Mouse (Mus musculus) forebrain, embryonic 14.5 days (tissue): Measurements from ENCODE around the gene Blm. TPM values are rescaled to one million over a fixed set of nuclear protein-coding genes. Genes with fewer than 3 reads are reported as not detected.
A peak's percentile ranks its signal among the peaks of the same experiment; 100 is the strongest.

Source experiments
- ATAC-seq: fragments of 200-750 bp; cut with Nextera tagmentation; 2 replicates; pipeline ENCODE4 v1.8.0; 2017; ENCODE audit warnings: mild to moderate bottlenecking, moderate library complexity
- DNase-seq: peaks from one replicate; pipeline ENCODE4 v3.0.0-alpha.2; 2015; ENCODE audit warnings: low spot score
- H3K27ac ChIP-seq: fragments of 300-500 bp; sonication (generic); 2 replicates; pipeline ENCODE4 v1.5.1; 2014; ENCODE audit warnings: low read depth, mild to moderate bottlenecking, control low read depth, low read length, moderate library complexity
- H3K27me3 ChIP-seq: fragments of 300-500 bp; sonication (generic); replicated peaks from 2 replicates; pipeline ENCODE4 v1.6.1; 2014; ENCODE audit warnings: low read length, control low read depth, mixed read lengths; ENCODE audit not compliant: control insufficient read depth, insufficient read depth
- H3K36me3 ChIP-seq: fragments of 300-500 bp; sonication (generic); 2 replicates; pipeline ENCODE4 v1.6.1; 2014; ENCODE audit warnings: low read length, control low read depth; ENCODE audit not compliant: control insufficient read depth, insufficient read depth
- H3K4me1 ChIP-seq: fragments of 300-500 bp; sonication (generic); 2 replicates; pipeline ENCODE4 v1.6.1; 2014; ENCODE audit warnings: antibody characterized with exemption, low read length, control low read depth; ENCODE audit not compliant: control insufficient read depth, insufficient read depth
- H3K4me2 ChIP-seq: fragments of 300-500 bp; sonication (generic); 2 replicates; pipeline ENCODE4 v1.6.1; 2014; ENCODE audit warnings: mild to moderate bottlenecking, control low read depth, low read length
- H3K4me3 ChIP-seq: fragments of 300-500 bp; sonication (generic); 2 replicates; pipeline ENCODE4 v1.5.1; 2014; ENCODE audit warnings: low read depth, low read length, control low read depth
- H3K9ac ChIP-seq: fragments of 300-500 bp; sonication (generic); 2 replicates; pipeline ENCODE4 v1.6.1; 2014; ENCODE audit warnings: mild to moderate bottlenecking, low read length, control low read depth, moderate library complexity
- H3K9me3 ChIP-seq: fragments of 300-500 bp; sonication (generic); replicated peaks from 2 replicates; pipeline ENCODE4 v1.6.1; 2016; ENCODE audit warnings: low read length, control low read depth, mixed read lengths; ENCODE audit not compliant: control insufficient read depth
- WGBS: fragments of 180-500 bp; shearing (Covaris S2); extraction: QIAGEN DNeasy Blood & Tissue Kit; methylation state at CpG from one replicate; pipeline ENCODE4 v1.1.7; 2014; 5-methylcytosine and 5-hydroxymethylcytosine counted together
- polyA plus RNA-seq: library from polyadenylated mRNA; unstranded; fragments of >200 nt; fragmentation: Nextera tagmentation; extraction: Ambion mirVana; gene quantifications from 2 replicates; pipeline ENCODE4 v1.2.1, GENCODE M21; 2014

Blm gene
- polyA plus RNA-seq: 11.3 and 12.6 TPM in 2 replicates

GRCm38 (mm10) chr7:80535009-80535744 lies at the start of gene Blm:
Gene Blm, minus strand, starts transcription at chr7:80535119.
- H3K27me3 ChIP-seq: no peaks in the 10 kb centered on the region

GRCm38 (mm10) chr7:80583981-80584380 lies 49.1 kb upstream of the Blm start:
- DNase-seq: peak; percentile 83
- Histone ChIP-seq H3K27me3 (no peaks in the 10 kb centered on the region), H3K27ac (no peak overlapping the region), H3K9me3 (no peaks in the 10 kb centered on the region), H3K4me3 (no peak overlapping the region), H3K4me2 (no peak overlapping the region), H3K9ac (no peak overlapping the region), H3K36me3 (peaks cover 7% of the 10 kb centered on the region), H3K4me1 (no peaks in the 10 kb centered on the region)
- 40% methylated on average over 6 of the region's 6 CpGs for WGBS
- peak; percentile 68 for ATAC-seq

More at GRCm38 (mm10) chr7:80535009-80535744, at the start of gene Blm:
- H3K36me3 ChIP-seq: no peaks in the 10 kb centered on the region
- H3K4me2 ChIP-seq: peak within 1 kb of the TSS; percentile 96
- under 1% methylated on average over 41 of the region's 43 CpGs for WGBS
- H3K4me3 ChIP-seq: peak within 1 kb of the TSS; percentile 70
- DNase-seq (peak; percentile 99), ATAC-seq (peak; percentile 100)
- no peaks in the 10 kb centered on the region for H3K9me3 ChIP-seq
- peak within 1 kb of the TSS; percentile 74 for H3K27ac ChIP-seq
- H3K9ac ChIP-seq: peak within 1 kb of the TSS; percentile 77
- H3K4me1 ChIP-seq: peaks cover 8% of the 10 kb centered on the region; the same call in 1 of the 2 replicates

GRCm38 (mm10) chr7:80582821-80583451 lies 48.0 kb upstream of the Blm start:
- Histone ChIP-seq H3K27me3 (no peaks in the 10 kb centered on the region), H3K9me3 (no peaks in the 10 kb centered on the region), H3K4me3 (no peak overlapping the region), H3K9ac (no peak overlapping the region), H3K36me3 (no peaks in the 10 kb centered on the region), H3K27ac (no peak overlapping the region), H3K4me1 (no peaks in the 10 kb centered on the region), H3K4me2 (no peak overlapping the region)
- ATAC-seq: no peak
- 74% methylated on average over 20 of the region's 20 CpGs for WGBS
- DNase-seq: no peak

- Histone ChIP-seq H3K9me3 (no peaks in the 10 kb centered on the region), H3K4me3 (no peak overlapping the region), H3K4me1 (no peaks in the 10 kb centered on the region), H3K27me3 (no peaks in the 10 kb centered on the region), H3K9ac (no peak overlapping the region), H3K4me2 (no peak overlapping the region), H3K36me3 (no peaks in the 10 kb centered on the region), H3K27ac (no peak overlapping the region)
- WGBS: 38% methylated on average over 6 of the region's 6 CpGs
- ATAC-seq (no peak), DNase-seq (no peak)
Measured at GRCm38 (mm10) chr7:80580368-80580767, 45.4 kb upstream of the Blm start.

GRCm38 (mm10) chr7:80577417-80577980 lies 42.6 kb upstream of the Blm start:
- Histone ChIP-seq H3K27me3 (no peaks in the 10 kb centered on the region), H3K36me3 (no peaks in the 10 kb centered on the region), H3K27ac (no peak overlapping the region), H3K4me1 (no peaks in the 10 kb centered on the region), H3K4me3 (no peak overlapping the region), H3K4me2 (no peak overlapping the region), H3K9me3 (no peaks in the 10 kb centered on the region), H3K9ac (no peak overlapping the region)
- ATAC-seq (no peak; the same call in 1 of the 2 replicates), DNase-seq (peak; percentile 78)
- WGBS: 59% methylated on average over 14 of the region's 14 CpGs

GRCm38 (mm10) chr7:80576626-80577025 lies 41.7 kb upstream of the Blm start:
- Histone ChIP-seq H3K9ac (no peak overlapping the region), H3K4me2 (no peak overlapping the region), H3K27ac (no peak overlapping the region), H3K4me3 (no peak overlapping the region), H3K9me3 (no peaks in the 10 kb centered on the region), H3K27me3 (no peaks in the 10 kb centered on the region), H3K4me1 (no peaks in the 10 kb centered on the region), H3K36me3 (no peaks in the 10 kb centered on the region)
- ATAC-seq (no peak), DNase-seq (no peak)
- WGBS: 68% methylated on average over 3 of the region's 3 CpGs

- Histone ChIP-seq H3K9me3 (no peaks in the 10 kb centered on the region), H3K27me3 (no peaks in the 10 kb centered on the region), H3K36me3 (no peaks in the 10 kb centered on the region), H3K4me2 (no peak overlapping the region), H3K4me1 (no peaks in the 10 kb centered on the region), H3K4me3 (no peak overlapping the region), H3K9ac (no peak overlapping the region), H3K27ac (no peak overlapping the region)
- 89% methylated on average over 9 of the region's 9 CpGs for WGBS
- ATAC-seq (no peak), DNase-seq (no peak)
Measured at GRCm38 (mm10) chr7:80575750-80576149, 40.8 kb upstream of the Blm start.

GRCm38 (mm10) chr7:80573076-80573475 lies 38.2 kb upstream of the Blm start:
- DNase-seq (no peak), ATAC-seq (no peak)
- Histone ChIP-seq H3K4me2 (no peak overlapping the region), H3K9me3 (no peaks in the 10 kb centered on the region), H3K27ac (no peak overlapping the region), H3K4me1 (no peaks in the 10 kb centered on the region), H3K9ac (no peak overlapping the region), H3K4me3 (no peak overlapping the region), H3K36me3 (no peaks in the 10 kb centered on the region), H3K27me3 (no peaks in the 10 kb centered on the region)
- WGBS: 59% methylated on average over 3 of the region's 3 CpGs

- Histone ChIP-seq H3K36me3 (no peaks in the 10 kb centered on the region), H3K27ac (no peak overlapping the region), H3K4me2 (no peak overlapping the region), H3K4me1 (no peaks in the 10 kb centered on the region), H3K27me3 (no peaks in the 10 kb centered on the region), H3K9me3 (no peaks in the 10 kb centered on the region), H3K9ac (no peak overlapping the region), H3K4me3 (no peak overlapping the region)
- WGBS: 87% methylated on average over 8 of the region's 8 CpGs
- DNase-seq (no peak), ATAC-seq (no peak)
Measured at GRCm38 (mm10) chr7:80567982-80568381, 33.1 kb upstream of the Blm start.
